Mouse (Mus musculus) megakaryocyte, embryonic 14.5 days (primary cell): ENCODE measurements around the gene Cmtm8. TPM values are rescaled to one million over a fixed set of nuclear protein-coding genes. Genes with fewer than 3 reads are reported as not detected.
A peak's percentile ranks its signal among the peaks of the same experiment; 100 is the strongest.

ENCODE experiments used
- H3K27me3 ChIP-seq: replicated peaks from 2 replicates; pipeline ENCODE3; 2012; ENCODE audit warnings: inconsistent platforms
- H3K36me3 ChIP-seq: replicated peaks from 2 replicates; pipeline ENCODE3; 2012; ENCODE audit warnings: low read length, inconsistent platforms, mixed read lengths
- H3K4me1 ChIP-seq: 2 replicates; pipeline ENCODE4 v1.6.1; 2012; ENCODE audit warnings: inconsistent platforms
- H3K4me3 ChIP-seq: replicated peaks from 2 replicates; pipeline ENCODE3; 2012; ENCODE audit warnings: moderate library complexity, mild to moderate bottlenecking, inconsistent platforms
- H3K9me3 ChIP-seq: 2 replicates; pipeline ENCODE4 v1.6.1; 2012; ENCODE audit warnings: inconsistent platforms
- FLI1 ChIP-seq: IDR thresholded peaks from 2 replicates; pipeline ENCODE4 v1.6.1; 2012; ENCODE audit warnings: low read length, inconsistent platforms, mixed read lengths
- GATA1 ChIP-seq: IDR thresholded peaks from 3 replicates; pipeline ENCODE4 v1.6.1; 2012; ENCODE audit warnings: mixed read lengths, low read length, inconsistent platforms, borderline replicate concordance
- polyA plus RNA-seq: library from polyadenylated mRNA; stranded (reverse); fragments of >175 nt; gene quantifications from 2 replicates; pipeline ENCODE4 v1.2.3, GENCODE M21; 2012; ENCODE audit warnings: low replicate concordance; ENCODE audit not compliant: insufficient read depth

Gene Cmtm8
- polyA plus RNA-seq, 1 experiment: 3.0 TPM

DNA sequence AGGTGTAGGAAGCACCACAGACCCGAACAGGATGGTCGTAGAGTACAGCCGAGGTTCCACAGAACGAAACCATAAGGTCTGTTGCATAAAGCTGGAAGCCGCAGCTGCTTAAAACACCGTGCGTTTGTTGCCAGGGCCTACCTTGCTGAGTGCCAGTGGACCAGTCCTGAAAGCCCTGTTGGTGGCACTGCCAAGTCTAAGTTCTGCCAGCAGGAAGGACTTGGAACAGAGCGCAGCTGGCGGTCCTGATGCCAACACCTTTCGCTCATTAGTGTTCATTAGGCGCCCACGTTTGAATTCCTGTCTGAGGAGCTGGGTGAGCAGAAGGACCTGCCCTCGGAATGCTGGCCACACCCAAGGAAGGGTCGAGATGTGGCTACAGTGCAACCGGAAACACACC lies 9.4 kb upstream of the Cmtm8 start:
- TF ChIP-seq FLI1: no peak
- TF ChIP-seq GATA1: no peak
- peaks cover 14% of the 10 kb centered on the region for H3K4me1 ChIP-seq

DNA sequence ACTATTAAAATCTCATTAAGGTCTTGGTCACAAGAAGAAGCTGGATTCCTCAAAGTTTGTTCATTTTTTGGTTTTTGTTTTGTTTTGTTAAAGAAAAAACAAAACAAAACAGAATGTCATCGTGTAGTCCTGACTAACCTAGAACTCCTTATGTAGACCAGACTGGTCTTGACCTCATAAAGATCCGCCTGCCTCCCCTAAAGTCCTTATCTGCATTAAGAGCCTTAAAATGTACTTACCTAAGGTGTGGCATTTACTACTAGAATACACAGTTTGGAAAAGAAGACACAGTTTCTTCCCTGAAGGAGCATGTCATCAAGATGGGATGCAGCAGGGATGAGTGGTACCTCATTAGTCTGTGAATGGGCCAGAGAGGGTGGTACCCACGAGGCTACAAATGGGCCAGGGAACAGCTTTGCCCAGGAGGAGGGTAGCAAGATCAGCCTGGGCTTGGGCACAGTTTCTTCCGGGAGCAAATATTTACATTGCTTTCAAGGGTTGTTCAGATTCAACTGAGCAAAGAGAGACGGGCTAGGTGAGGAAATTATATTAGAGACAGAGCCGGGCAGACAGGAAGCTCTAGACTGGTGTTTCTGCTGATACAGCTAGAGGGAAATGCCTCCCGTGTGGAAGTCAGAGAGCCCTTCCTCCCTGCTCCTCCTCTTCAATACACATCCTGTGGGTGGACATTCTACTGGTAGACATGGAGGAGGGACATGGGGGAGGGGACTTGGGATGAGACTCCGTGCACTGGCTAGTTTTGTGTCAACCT lies 7.6 kb upstream of the Cmtm8 start:
- Histone ChIP-seq H3K4me1 (peaks cover 14% of the 10 kb centered on the region), H3K27me3 (peaks cover 25% of the 10 kb centered on the region), H3K36me3 (no peaks in the 10 kb centered on the region), H3K4me3 (peak overlapping the region; percentile 80), H3K9me3 (no peaks in the 10 kb centered on the region)
- TF ChIP-seq GATA1: no peak
- no peak for TF ChIP-seq FLI1

More for the DNA sequence above, 9.4 kb upstream of the Cmtm8 start:
- H3K4me3 ChIP-seq: no peak overlapping the region
- H3K36me3 ChIP-seq: no peaks in the 10 kb centered on the region
- no peaks in the 10 kb centered on the region for H3K9me3 ChIP-seq
- peaks cover 28% of the 10 kb centered on the region for H3K27me3 ChIP-seq

DNA sequence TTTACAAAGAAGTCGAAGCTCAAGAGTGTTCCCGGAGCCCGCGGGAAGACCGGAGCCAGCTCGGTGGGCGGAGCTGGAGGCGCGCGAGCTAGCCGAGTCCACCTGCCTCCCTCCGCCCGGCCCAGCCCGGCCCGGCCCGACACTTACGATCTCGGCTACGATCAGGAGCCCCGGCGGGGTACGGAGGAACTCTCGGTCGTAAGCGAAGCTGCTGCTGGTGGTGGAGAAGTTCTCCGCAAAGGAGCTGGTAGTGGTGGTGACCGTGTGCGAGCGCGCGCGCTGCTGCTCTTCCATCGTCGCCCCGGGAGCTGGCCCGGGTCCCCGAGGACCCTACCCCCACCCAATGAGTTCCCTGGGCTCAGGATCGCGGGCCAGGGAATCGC lies 331 bp downstream of the Cmtm8 start:
- H3K4me1 ChIP-seq: peaks cover 16% of the 10 kb centered on the region
- H3K4me3 ChIP-seq: peak overlapping the region; percentile 94
- H3K9me3 ChIP-seq: no peaks in the 10 kb centered on the region
- TF ChIP-seq GATA1 (no peak), FLI1 (no peak)
- no peaks in the 10 kb centered on the region for H3K36me3 ChIP-seq
- peaks cover 65% of the 10 kb centered on the region for H3K27me3 ChIP-seq

DNA sequence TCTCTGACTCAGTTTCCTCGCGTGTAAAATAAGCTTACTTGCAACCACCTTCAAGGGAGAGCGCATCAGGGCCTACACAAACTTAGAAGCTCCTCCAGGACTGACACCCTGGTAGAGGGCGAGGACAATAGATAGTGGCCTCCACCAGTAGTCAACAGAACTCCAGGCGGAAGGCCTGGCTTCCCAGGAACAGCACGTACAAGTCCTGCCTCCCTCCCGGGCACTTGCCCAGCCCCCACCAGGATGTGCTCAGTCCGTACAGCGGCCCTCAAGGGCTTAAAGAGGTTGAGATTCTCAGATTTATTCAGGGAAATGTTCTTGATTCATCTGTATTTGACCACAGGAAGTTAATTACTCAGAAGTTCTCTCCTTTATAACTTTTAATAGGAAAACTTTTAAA lies 1.1 kb downstream of the Cmtm8 start:
- Histone ChIP-seq H3K4me1 (peaks cover 16% of the 10 kb centered on the region), H3K4me3 (no peak overlapping the region), H3K9me3 (no peaks in the 10 kb centered on the region), H3K36me3 (no peaks in the 10 kb centered on the region), H3K27me3 (peaks cover 69% of the 10 kb centered on the region)
- TF ChIP-seq FLI1 (no peak), GATA1 (no peak)

DNA sequence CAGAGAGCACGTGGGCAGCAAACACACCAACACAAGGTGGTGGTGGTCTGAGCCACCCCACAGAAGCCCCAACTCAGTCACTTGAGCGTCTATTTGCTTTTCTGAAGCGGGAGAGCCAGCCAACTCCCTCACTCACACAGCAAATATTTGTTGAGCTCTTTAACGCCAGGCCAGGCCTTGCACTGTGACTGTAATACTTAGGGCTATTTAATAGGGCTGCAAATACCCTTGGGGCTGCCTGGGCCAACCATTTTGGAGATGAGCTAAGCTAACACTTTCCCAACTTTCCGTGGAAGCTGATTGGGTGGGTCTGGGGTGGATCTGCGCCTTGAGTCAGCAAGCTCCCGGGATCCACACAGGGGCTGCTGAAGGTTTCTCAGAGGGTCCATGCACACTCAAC lies 1.7 kb downstream of the Cmtm8 start:
- H3K4me3 ChIP-seq: no peak overlapping the region
- no peaks in the 10 kb centered on the region for H3K9me3 ChIP-seq
- H3K36me3 ChIP-seq: no peaks in the 10 kb centered on the region
- H3K4me1 ChIP-seq: peaks cover 16% of the 10 kb centered on the region
- TF ChIP-seq FLI1 (no peak), GATA1 (no peak)
- H3K27me3 ChIP-seq: peaks cover 68% of the 10 kb centered on the region

DNA sequence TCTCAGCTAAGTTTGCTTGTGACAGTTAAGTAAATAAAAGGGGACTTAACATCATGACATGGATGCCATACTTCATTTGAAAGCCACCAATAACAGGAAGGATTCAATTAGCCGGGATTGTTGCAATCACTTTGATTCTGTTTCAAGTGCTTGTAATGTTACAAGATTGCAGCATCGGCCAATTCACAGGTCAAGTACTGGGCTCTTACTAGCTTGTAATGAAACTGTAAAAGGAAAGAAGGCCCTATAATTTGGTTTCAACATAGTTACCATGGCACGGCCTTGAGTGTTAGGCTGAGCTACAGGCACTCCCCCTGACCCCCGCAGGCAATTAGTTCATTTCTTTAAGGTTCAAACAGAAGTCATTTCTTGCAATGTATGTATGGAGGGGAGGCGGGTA lies 5.1 kb downstream of the Cmtm8 start:
- Histone ChIP-seq H3K36me3 (no peaks in the 10 kb centered on the region), H3K4me1 (peaks cover 6% of the 10 kb centered on the region), H3K9me3 (no peaks in the 10 kb centered on the region), H3K27me3 (peaks cover 50% of the 10 kb centered on the region), H3K4me3 (no peak overlapping the region)
- TF ChIP-seq GATA1 (no peak), FLI1 (no peak)

DNA sequence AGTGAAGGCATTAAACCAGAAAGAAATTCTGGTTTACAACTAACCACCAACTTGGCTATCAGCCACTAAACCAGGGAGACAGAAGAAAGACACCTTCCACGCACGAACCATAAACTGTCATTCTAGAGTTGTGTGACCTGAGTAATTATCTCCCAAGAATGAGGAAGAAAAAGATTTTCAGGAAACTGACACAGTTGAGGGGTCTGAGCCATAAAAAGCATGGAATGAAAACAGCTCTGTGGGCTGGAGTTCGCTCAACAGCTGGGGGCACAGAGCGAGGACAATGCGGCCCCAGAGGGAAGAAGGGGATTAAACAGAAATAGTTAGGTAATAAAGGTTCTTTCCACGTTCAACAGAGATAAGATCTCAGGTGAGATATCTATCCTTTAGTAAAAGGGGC lies 12.4 kb downstream of the Cmtm8 start:
- no peak overlapping the region for H3K4me3 ChIP-seq
- no peaks in the 10 kb centered on the region; the same call in 1 of the 2 replicates for H3K9me3 ChIP-seq
- TF ChIP-seq GATA1: no peak

DNA sequence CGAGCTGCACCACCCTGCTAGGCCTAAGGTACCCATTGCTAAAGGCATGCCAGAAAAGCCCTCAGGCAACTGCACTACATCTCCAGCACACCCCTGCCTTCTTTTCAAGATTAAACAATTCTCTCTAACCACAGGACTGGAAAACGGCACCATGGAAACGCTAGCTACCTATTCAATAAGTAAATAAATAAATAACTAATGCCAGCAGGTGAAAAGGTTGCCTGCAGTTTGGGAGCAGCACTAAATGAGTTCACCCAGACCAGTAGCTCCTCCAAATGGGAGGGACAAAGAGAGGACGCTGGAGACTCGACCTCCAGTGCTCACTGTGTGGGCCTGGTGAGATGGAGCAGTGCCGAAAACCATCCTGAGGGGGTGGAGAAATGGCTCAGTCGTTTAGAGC lies 13.6 kb downstream of the Cmtm8 start:
- H3K4me1 ChIP-seq: no peaks in the 10 kb centered on the region
- no peak for TF ChIP-seq GATA1
- no peak for TF ChIP-seq FLI1
- H3K4me3 ChIP-seq: no peak overlapping the region
- H3K9me3 ChIP-seq: no peaks in the 10 kb centered on the region; the same call in 1 of the 2 replicates
- peaks cover 20% of the 10 kb centered on the region for H3K27me3 ChIP-seq
- no peaks in the 10 kb centered on the region for H3K36me3 ChIP-seq

More for the DNA sequence above, 12.4 kb downstream of the Cmtm8 start:
- H3K4me1 ChIP-seq: no peaks in the 10 kb centered on the region
- peaks cover 26% of the 10 kb centered on the region for H3K27me3 ChIP-seq
- H3K36me3 ChIP-seq: no peaks in the 10 kb centered on the region

DNA sequence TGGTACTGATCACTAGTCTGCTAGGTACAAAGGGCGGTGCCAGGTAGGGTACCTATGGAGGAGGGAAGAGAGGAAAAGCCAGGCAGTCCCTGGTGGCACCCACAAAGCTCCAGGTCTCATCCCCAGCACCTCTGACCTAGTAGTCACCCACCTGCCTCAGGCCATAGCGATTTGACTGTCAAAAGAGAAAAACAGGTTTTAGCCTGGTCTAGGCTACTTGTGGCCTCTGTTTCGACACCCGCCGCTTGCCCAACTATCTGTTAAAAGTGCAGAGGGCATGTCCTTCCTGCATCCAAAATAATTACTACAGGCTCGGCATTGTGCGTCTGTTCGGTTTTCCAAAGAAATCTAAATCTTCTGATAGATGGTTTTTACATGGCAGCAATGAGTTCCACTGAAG lies 14.3 kb downstream of the Cmtm8 start:
- Histone ChIP-seq H3K27me3 (peaks cover 20% of the 10 kb centered on the region), H3K36me3 (no peaks in the 10 kb centered on the region), H3K4me1 (no peaks in the 10 kb centered on the region), H3K9me3 (no peaks in the 10 kb centered on the region; the same call in 1 of the 2 replicates), H3K4me3 (no peak overlapping the region)
- TF ChIP-seq GATA1 (no peak), FLI1 (no peak)

DNA sequence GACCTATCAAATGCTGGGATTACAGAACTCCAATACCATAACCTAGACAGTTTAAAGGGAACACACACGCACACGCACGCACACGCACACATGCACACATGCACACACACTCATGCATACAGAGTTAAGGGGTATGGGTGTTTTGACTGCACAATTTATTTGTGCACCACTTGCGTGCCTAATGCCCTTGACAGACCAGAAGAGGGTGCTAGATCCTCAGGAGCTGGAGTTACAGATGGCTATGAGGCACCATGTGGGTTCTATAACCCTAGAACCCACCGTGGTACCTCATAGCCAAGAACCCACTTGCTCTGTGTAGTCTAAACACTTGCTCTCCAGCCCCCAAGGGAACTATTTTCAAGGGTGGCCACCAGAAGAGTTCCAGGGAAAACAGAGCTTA lies 15.6 kb downstream of the Cmtm8 start:
- no peaks in the 10 kb centered on the region for H3K36me3 ChIP-seq
- TF ChIP-seq FLI1: no peak
- TF ChIP-seq GATA1: no peak

More for the DNA sequence above, 15.6 kb downstream of the Cmtm8 start:
- Histone ChIP-seq H3K4me1 (no peaks in the 10 kb centered on the region), H3K27me3 (peaks cover 15% of the 10 kb centered on the region), H3K4me3 (no peak overlapping the region), H3K9me3 (no peaks in the 10 kb centered on the region; the same call in 1 of the 2 replicates)
